Mouse (Mus musculus) bone marrow, adult 2 months (tissue): ENCODE data around the gene Mrpl54. TPM values are rescaled to one million over a fixed set of nuclear protein-coding genes. Genes with fewer than 3 reads are reported as not detected.

ENCODE experiments used
- H3K27ac ChIP-seq: fragments of 200-500 bp; 2 replicates; pipeline ENCODE4 v1.5.1; 2012; ENCODE audit warnings: low read depth, mild to moderate bottlenecking, control low read depth, inconsistent platforms, low read length; ENCODE audit not compliant: control insufficient read depth, poor library complexity, insufficient read depth
- H3K4me1 ChIP-seq: fragments of 200-500 bp; 2 replicates; pipeline ENCODE4 v1.6.1; 2011; ENCODE audit warnings: low read length; ENCODE audit not compliant: control insufficient read depth, insufficient read depth
- H3K4me3 ChIP-seq: fragments of 200-500 bp; replicated peaks from 2 replicates; pipeline ENCODE3; 2011; ENCODE audit warnings: mild to moderate bottlenecking, low read depth, low read length, control low read depth; ENCODE audit not compliant: control insufficient read depth
- CTCF ChIP-seq: fragments of 200-500 bp; IDR thresholded peaks from 2 replicates; pipeline ENCODE4 v1.5.1; 2011; ENCODE audit warnings: low read length, control low read depth; ENCODE audit not compliant: control insufficient read depth, insufficient read depth
- POLR2A ChIP-seq: fragments of 200-500 bp; IDR thresholded peaks from 2 replicates; pipeline ENCODE4 v1.6.1; 2011; ENCODE audit warnings: low read depth, mild to moderate bottlenecking, control low read depth, low read length, borderline replicate concordance; ENCODE audit not compliant: control insufficient read depth
- WGBS: fragments of 180-500 bp; shearing (Covaris S2); methylation state at CpG from one replicate; pipeline ENCODE4 v1.1.7; 2018; 5-methylcytosine and 5-hydroxymethylcytosine counted together
- polyA plus RNA-seq: library from polyadenylated mRNA; stranded (reverse); fragments of >200 nt; gene quantifications from 2 replicates; pipeline ENCODE4 v1.2.4, GENCODE M21; 2011; ENCODE audit warnings: low replicate concordance; ENCODE audit not compliant: missing spikeins, insufficient read depth, insufficient read length

Gene Mrpl54
- polyA plus RNA-seq, 1 experiment = 75.4 TPM

DNA sequence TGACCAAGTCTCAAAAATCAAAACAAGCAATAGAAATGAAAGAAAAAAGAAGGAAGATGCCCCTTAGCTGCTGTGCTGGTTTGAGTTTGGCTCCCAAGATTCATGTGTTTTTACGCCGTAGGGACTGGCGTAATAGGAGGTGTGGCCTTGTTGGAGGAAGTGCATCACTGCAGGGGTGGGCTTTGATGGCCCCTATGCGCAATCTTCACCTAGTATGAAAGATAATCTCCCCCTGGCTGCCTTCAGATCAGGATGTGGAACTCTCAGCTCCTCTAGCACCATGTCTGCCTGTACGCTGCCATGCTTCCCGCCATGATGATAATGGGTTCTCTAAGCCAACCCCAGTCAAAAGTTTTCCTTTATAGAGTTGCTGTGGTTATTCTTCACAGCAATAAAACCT, 50.5 kb downstream of the Mrpl54 start:
- no peak overlapping the region for H3K27ac ChIP-seq
- H3K4me3 ChIP-seq = no peak overlapping the region
- TF ChIP-seq CTCF (no peak), POLR2A (no peak)
- 59% methylated on average over 6 of the region's 6 CpGs for WGBS
- no peaks in the 10 kb centered on the region; the same call in 1 of the 2 replicates for H3K4me1 ChIP-seq

Other genes starting within 250 kb of the Mrpl54 start
- gene Diras1, start 241.3 kb downstream of the Mrpl54 start, polyA plus RNA-seq = not detected in 2 replicates
- gene Slc39a3, start 229.5 kb downstream of the Mrpl54 start, polyA plus RNA-seq = 3.7 and 3.9 TPM in 2 replicates
- 26.2 and 52.3 TPM in 2 replicates for gene Sgta, start 206.8 kb downstream of the Mrpl54 start, polyA plus RNA-seq
- gene Thop1, start 196.9 kb downstream of the Mrpl54 start, polyA plus RNA-seq = 10.3 and 16.7 TPM in 2 replicates
- gene Creb3l3, start 168.1 kb downstream of the Mrpl54 start, polyA plus RNA-seq = 0.87 TPM in 1 of 2 replicates, not detected in the other
- 57.6 and 108 TPM in 2 replicates for gene Map2k2, start 161.0 kb downstream of the Mrpl54 start, polyA plus RNA-seq
- gene Zbtb7a, start 131.7 kb downstream of the Mrpl54 start, polyA plus RNA-seq = 28.2 and 31.0 TPM in 2 replicates
- gene Pias4, start 99.0 kb downstream of the Mrpl54 start, polyA plus RNA-seq = 11.1 and 29.0 TPM in 2 replicates
- gene Eef2, start 90.3 kb downstream of the Mrpl54 start, polyA plus RNA-seq = 347 and 468 TPM in 2 replicates
- gene Dapk3, start 83.9 kb downstream of the Mrpl54 start, polyA plus RNA-seq = 7.2 and 23.2 TPM in 2 replicates
- not detected in 2 replicates for gene 4930442H23Rik, start 83.1 kb downstream of the Mrpl54 start, polyA plus RNA-seq
- not detected in 2 replicates for gene Nmrk2, start 64.9 kb downstream of the Mrpl54 start, polyA plus RNA-seq
- gene Atcay, start 36.1 kb downstream of the Mrpl54 start, polyA plus RNA-seq = not detected in 2 replicates
- gene Zfr2, start 33.8 kb downstream of the Mrpl54 start, polyA plus RNA-seq = 0.32 and 2.5 TPM in 2 replicates
- gene Matk, start 14.0 kb downstream of the Mrpl54 start, polyA plus RNA-seq = 11.9 and 18.9 TPM in 2 replicates
- 14.6 and 32.8 TPM in 2 replicates for gene Apba3, start within 50 bp of the Mrpl54 start, polyA plus RNA-seq
- 3.0 and 3.4 TPM in 2 replicates for gene Tjp3, start 24.6 kb upstream of the Mrpl54 start, polyA plus RNA-seq
- gene Pip5k1c, start 26.0 kb upstream of the Mrpl54 start, polyA plus RNA-seq = 31.2 and 62.2 TPM in 2 replicates
- 24.0 and 36.6 TPM in 2 replicates for gene Cactin, start 54.2 kb upstream of the Mrpl54 start, polyA plus RNA-seq
- gene Tbxa2r, start 61.8 kb upstream of the Mrpl54 start, polyA plus RNA-seq = 3.3 and 7.9 TPM in 2 replicates
- gene Gipc3, start 76.3 kb upstream of the Mrpl54 start, polyA plus RNA-seq = not detected in 2 replicates
- 56.9 and 60.7 TPM in 2 replicates for gene Hmg20b, start 83.5 kb upstream of the Mrpl54 start, polyA plus RNA-seq
- gene Mfsd12, start 90.6 kb upstream of the Mrpl54 start, polyA plus RNA-seq = 11.0 and 14.3 TPM in 2 replicates
- gene 4930404N11Rik, start 98.9 kb upstream of the Mrpl54 start, polyA plus RNA-seq = 4.5 and 12.3 TPM in 2 replicates
- gene Fzr1, start 111.6 kb upstream of the Mrpl54 start, polyA plus RNA-seq = 126 and 131 TPM in 2 replicates
- gene Dohh, start 117.5 kb upstream of the Mrpl54 start, polyA plus RNA-seq = 14.6 and 23.0 TPM in 2 replicates
- 3.4 and 4.3 TPM in 2 replicates for gene Gm48551, start 117.5 kb upstream of the Mrpl54 start, polyA plus RNA-seq
- not detected in 2 replicates for gene Gm48552, start 122.1 kb upstream of the Mrpl54 start, polyA plus RNA-seq
- 7.9 and 18.0 TPM in 2 replicates for gene Smim24, start 126.1 kb upstream of the Mrpl54 start, polyA plus RNA-seq
- 5.1 and 14.5 TPM in 2 replicates for gene Nfic, start 188.7 kb upstream of the Mrpl54 start, polyA plus RNA-seq
- gene Celf5, start 215.8 kb upstream of the Mrpl54 start, polyA plus RNA-seq = 0.72 TPM in 1 of 2 replicates, not detected in the other
- gene Ncln, start 229.5 kb upstream of the Mrpl54 start, polyA plus RNA-seq = 30.2 and 61.0 TPM in 2 replicates
- 7.6 and 15.8 TPM in 2 replicates for gene S1pr4, start 233.2 kb upstream of the Mrpl54 start, polyA plus RNA-seq